In genomic region chr15:84663685-84664060, GRCm38 (mm10) we compare ENCODE assay signal across 8 mouse cellular contexts. TPM values are rescaled to one million over a fixed set of nuclear protein-coding genes. Genes with fewer than 3 reads are reported as not detected.
A peak's percentile ranks its signal among the peaks of the same experiment; 100 is the strongest.
DNase-seq lines count a peak whose midpoint lies in the region; ATAC-seq and TF ChIP-seq lines count a peak whose summit lies in the region.

No protein-coding gene starts in this region.

- no peak for TF ChIP-seq CTCF in lung, adult 2 months (IDR thresholded peaks at IDR 0.05; ENCODE audit: insufficient read depth, low read length)

- peaks cover 2% of the 10 kb centered on the region; the same call in 1 of the 2 replicates for H3K27me3 ChIP-seq in lung, embryonic 16.5 days (ENCODE audit: control insufficient read depth, insufficient read depth, low read depth, low read length)
- no peaks in the 10 kb centered on the region for H3K27me3 ChIP-seq in limb, embryonic 14.5 days (ENCODE audit: control insufficient read depth, insufficient read depth, low read length)
- no peaks in the 10 kb centered on the region for H3K27me3 ChIP-seq in stomach, embryonic 14.5 days (ENCODE audit: control insufficient read depth, insufficient read depth, low read length)

- H3K4me1 ChIP-seq in lung, embryonic 16.5 days (replicated peaks; ENCODE audit: control insufficient read depth, insufficient read depth, low read length): peaks cover 11% of the 10 kb centered on the region
- H3K4me1 ChIP-seq in lung, adult 2 months (ENCODE audit: control insufficient read depth, insufficient read depth, low read length): no peaks in the 10 kb centered on the region
- H3K4me1 ChIP-seq in limb, embryonic 14.5 days (ENCODE audit: control insufficient read depth, insufficient read depth, low read length): 0 out of 2 replicates have a peak, but pooled peaks cover 8% of the 10 kb centered on the region
- H3K4me1 ChIP-seq in stomach, embryonic 14.5 days (ENCODE audit: control insufficient read depth, insufficient read depth, low read length): 0 out of 2 replicates have a peak, but pooled peaks cover 7% of the 10 kb centered on the region

- H3K9ac ChIP-seq in lung, embryonic 16.5 days (ENCODE audit: low read length): no peak overlapping the region
- peak overlapping the region; percentile 61; the same call in 1 of the 2 replicates for H3K9ac ChIP-seq in limb, embryonic 14.5 days (ENCODE audit: low read depth, low read length, severe bottlenecking)
- 0 out of 2 replicates have a peak overlapping the region, but pooled peaks have one; percentile 18 for H3K9ac ChIP-seq in stomach, embryonic 14.5 days (replicated peaks; ENCODE audit: low read depth, low read length)

- peak; percentile 5 for ATAC-seq in lung, embryonic 16.5 days (ENCODE audit: low read depth)
- ATAC-seq in limb, embryonic 14.5 days (ENCODE audit: low FRiP score, low read depth): no peak
- 0 out of 2 replicates have a peak, but pooled peaks have one; percentile 10 for ATAC-seq in stomach, embryonic 14.5 days (ENCODE audit: insufficient number of reproducible peaks, insufficient read depth, low FRiP score, low read depth)

- H3K27ac ChIP-seq in lung, embryonic 16.5 days (ENCODE audit: low read length): no peak overlapping the region
- no peak overlapping the region for H3K27ac ChIP-seq in limb, embryonic 14.5 days (replicated peaks; ENCODE audit: low read depth, low read length)
- H3K27ac ChIP-seq in stomach, embryonic 14.5 days (ENCODE audit: low read length): no peak overlapping the region

- peak overlapping the region; percentile 58 for H3K4me3 ChIP-seq in lung, embryonic 16.5 days (ENCODE audit: low read length)
- no peak overlapping the region for H3K4me3 ChIP-seq in lung, adult 2 months (replicated peaks; ENCODE audit: extremely low read depth, low read depth, low read length)
- H3K4me3 ChIP-seq in limb, embryonic 14.5 days (replicated peaks; ENCODE audit: low read length): peak overlapping the region; percentile 58
- peak overlapping the region; percentile 44 for H3K4me3 ChIP-seq in stomach, embryonic 14.5 days (ENCODE audit: low read depth, low read length)

- DNase-seq in adrenal gland, postnatal 14 days: peak; percentile 11
- no peak for DNase-seq in adrenal gland, adult 8-10 months
- no peak for DNase-seq in lung, adult 2 months
- DNase-seq in limb, embryonic 14.5 days (ENCODE audit: low spot score): no peak
- DNase-seq in frontal cortex, postnatal 36 days (ENCODE audit: low spot score in 2 of 2): no peak
- no peak for DNase-seq in adrenal gland, postnatal 25 days

- TF ChIP-seq POLR2A in lung, adult 2 months (IDR thresholded peaks at IDR 0.05; ENCODE audit: borderline replicate concordance, extremely low read depth, low read depth, low read length): no peak
- no peak for TF ChIP-seq POLR2A in limb, embryonic 14.5 days (IDR thresholded peaks at IDR 0.05; ENCODE audit: borderline replicate concordance, extremely low read depth, insufficient read depth, insufficient read length)

- H3K36me3 ChIP-seq in lung, embryonic 16.5 days (ENCODE audit: control insufficient read depth, insufficient read depth, low read length): no peaks in the 10 kb centered on the region
- no peaks in the 10 kb centered on the region for H3K36me3 ChIP-seq in limb, embryonic 14.5 days (ENCODE audit: control insufficient read depth, insufficient read depth, low read length)
- no peaks in the 10 kb centered on the region for H3K36me3 ChIP-seq in stomach, embryonic 14.5 days (ENCODE audit: control insufficient read depth, insufficient read depth, low read length)

- H3K4me2 ChIP-seq in lung, embryonic 16.5 days (ENCODE audit: low read depth, low read length): peak overlapping the region; percentile 94
- peak overlapping the region; percentile 83 for H3K4me2 ChIP-seq in limb, embryonic 14.5 days (replicated peaks; ENCODE audit: low read depth, low read length, severe bottlenecking)
- peak overlapping the region; percentile 78 for H3K4me2 ChIP-seq in stomach, embryonic 14.5 days (replicated peaks; ENCODE audit: low read depth, low read length)

- no peaks in the 10 kb centered on the region for H3K9me3 ChIP-seq in lung, embryonic 16.5 days (ENCODE audit: control insufficient read depth, low read length)
- H3K9me3 ChIP-seq in limb, embryonic 14.5 days (ENCODE audit: control insufficient read depth, low read length): no peaks in the 10 kb centered on the region
- no peaks in the 10 kb centered on the region for H3K9me3 ChIP-seq in stomach, embryonic 14.5 days (ENCODE audit: control insufficient read depth, low read depth, low read length)

- 54% methylated on average over 10 of the region's 10 CpGs for WGBS in lung, embryonic 16.5 days
- WGBS in lung, adult 2 months: 78% methylated on average over 10 of the region's 10 CpGs
- WGBS in limb, embryonic 14.5 days: 54% methylated on average over 10 of the region's 10 CpGs
- WGBS in stomach, embryonic 14.5 days: 46% methylated on average over 10 of the region's 10 CpGs

RNA-seq across cellular contexts. Expression of gene Prr5, which starts 5.7 kb away (rescaled TPM):
- 7.1 and 8.7 TPM in 2 replicates for total RNA-seq in adrenal gland, postnatal 14 days (2021)
- 1 to 10 TPM; 4.8 to 8.3 (median 6.0) TPM for total RNA-seq in adrenal gland, adult 8-10 months (2022)
- 18.1 and 18.3 TPM in 2 replicates for polyA plus RNA-seq in lung, embryonic 16.5 days (2015; fragmentation: Nextera tagmentation; extraction: Ambion mirVana)
- polyA plus RNA-seq in lung, adult 2 months (2012; rRNA removed): 12.9 and 14.1 TPM in 2 replicates
- polyA plus RNA-seq in limb, embryonic 14.5 days (2012; rRNA removed): 41.4 and 52.9 TPM in 2 replicates
- polyA plus RNA-seq in limb, embryonic 14.5 days (2014; fragmentation: Nextera tagmentation; extraction: Ambion mirVana): 29.7 and 29.8 TPM in 2 replicates
- 29.0 and 34.8 TPM in 2 replicates for polyA plus RNA-seq in stomach, embryonic 14.5 days (2014; fragmentation: Nextera tagmentation; extraction: Ambion mirVana)
- 3.7 and 5.0 TPM in 2 replicates for total RNA-seq in adrenal gland, postnatal 25 days (2021)

RNA-seq across cellular contexts. Expression of gene Arhgap8, which starts 56.2 kb away (rescaled TPM):
- 0.83 and 1.2 TPM in 2 replicates for total RNA-seq in adrenal gland, postnatal 14 days (2021)
- 1 to 10 TPM in 3 of 4 experiments, under 1 TPM in 1; 0.64 to 2.6 (median 1.9) TPM for total RNA-seq in adrenal gland, adult 8-10 months (2022)
- polyA plus RNA-seq in lung, embryonic 16.5 days (2015; fragmentation: Nextera tagmentation; extraction: Ambion mirVana): 26.4 and 27.6 TPM in 2 replicates
- 20.3 and 22.1 TPM in 2 replicates for polyA plus RNA-seq in lung, adult 2 months (2012; rRNA removed)
- 5.2 and 5.4 TPM in 2 replicates for polyA plus RNA-seq in limb, embryonic 14.5 days (2012; rRNA removed)
- polyA plus RNA-seq in limb, embryonic 14.5 days (2014; fragmentation: Nextera tagmentation; extraction: Ambion mirVana): 7.0 and 8.2 TPM in 2 replicates
- polyA plus RNA-seq in stomach, embryonic 14.5 days (2014; fragmentation: Nextera tagmentation; extraction: Ambion mirVana): 12.3 and 14.2 TPM in 2 replicates
- total RNA-seq in adrenal gland, postnatal 25 days (2021): 0.76 TPM in 1 of 2 replicates, not detected in the other
